Mouse (Mus musculus): ENCODE measurements around the gene Peli2. TPM values are rescaled to one million over a fixed set of nuclear protein-coding genes. Genes with fewer than 3 reads are reported as not detected.
"Not testable (repeated sequence)": the region's sequence is repeated elsewhere in the genome, so short reads cannot be mapped to it uniquely, and the experiment has no call there.

Gene Peli2
- polyA plus RNA-seq (2014; fragmentation: Nextera tagmentation; extraction: Ambion mirVana): 4.0 TPM in 2 replicates

DNA sequence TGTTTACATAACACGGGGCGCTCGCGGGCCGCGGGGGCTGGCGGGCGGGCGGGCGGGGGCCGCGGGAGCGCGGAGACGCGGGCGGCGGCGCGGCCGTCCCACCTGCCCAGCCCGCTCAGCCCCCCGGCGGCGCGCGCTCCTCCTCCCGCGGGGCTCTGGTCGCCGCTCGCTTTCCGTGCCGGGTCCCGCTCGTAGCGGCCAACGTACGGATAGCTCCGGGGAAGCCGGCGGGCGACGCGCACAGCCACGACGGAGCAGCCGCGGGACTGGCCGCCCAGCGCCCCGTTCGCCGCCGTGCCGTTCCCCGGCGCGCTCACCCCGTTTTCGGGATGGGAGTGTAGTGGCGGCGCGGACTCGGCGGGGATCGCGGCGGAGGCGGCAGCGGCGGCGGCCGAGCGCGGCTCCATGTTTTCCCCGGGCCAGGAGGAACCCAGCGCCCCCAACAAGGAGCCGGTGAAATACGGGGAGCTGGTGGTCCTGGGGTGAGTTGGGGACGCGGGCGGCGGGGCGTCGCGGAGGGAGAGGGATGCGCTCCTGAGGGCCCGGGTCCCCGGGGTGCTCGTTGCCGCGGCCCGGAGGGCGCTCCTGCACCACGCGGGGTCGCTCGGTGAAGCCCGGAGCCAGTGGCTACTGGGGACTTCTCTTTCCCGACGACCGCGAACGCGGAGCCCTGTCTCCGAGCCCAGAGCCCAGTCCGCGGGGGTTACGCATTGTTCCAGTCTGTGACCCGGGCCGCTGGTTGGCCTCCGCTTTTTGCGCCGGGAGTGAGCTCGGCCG is at the start of gene Peli2:
TSS of gene Peli2 (plus strand) at position 72 of the 777 bp plus-strand sequence.
- H3K9me3 ChIP-seq (replicated peaks; ENCODE audit: control insufficient read depth, low read length): no peaks in the 10 kb centered on the region
- H3K9ac ChIP-seq (ENCODE audit: low read depth, low read length): peak within 1 kb of the TSS; percentile 74
- H3K4me2 ChIP-seq: peak within 1 kb of the TSS; percentile 62
- H3K27me3 ChIP-seq (ENCODE audit: control insufficient read depth, insufficient read depth, low read length): peaks cover 8% of the 10 kb centered on the region; the same call in 1 of the 2 replicates
- H3K27ac ChIP-seq (ENCODE audit: low read depth, low read length): peak within 1 kb of the TSS; percentile 25
- 0 out of 2 replicates have a peak, but pooled peaks cover 3% of the 10 kb centered on the region for H3K4me1 ChIP-seq (ENCODE audit: control insufficient read depth, insufficient read depth, low read length)
- WGBS (ENCODE audit: insufficient replicate concordance): under 1% methylated on average over 96 of the region's 117 CpGs
- H3K36me3 ChIP-seq (ENCODE audit: control insufficient read depth, insufficient read depth, low read length): no peaks in the 10 kb centered on the region
- peak within 1 kb of the TSS; percentile 75 for H3K4me3 ChIP-seq (ENCODE audit: low read depth, low read length)
- ATAC-seq (replicated peaks; ENCODE audit: insufficient number of reproducible peaks, low FRiP score, low TSS enrichment): peak; percentile 74

DNA sequence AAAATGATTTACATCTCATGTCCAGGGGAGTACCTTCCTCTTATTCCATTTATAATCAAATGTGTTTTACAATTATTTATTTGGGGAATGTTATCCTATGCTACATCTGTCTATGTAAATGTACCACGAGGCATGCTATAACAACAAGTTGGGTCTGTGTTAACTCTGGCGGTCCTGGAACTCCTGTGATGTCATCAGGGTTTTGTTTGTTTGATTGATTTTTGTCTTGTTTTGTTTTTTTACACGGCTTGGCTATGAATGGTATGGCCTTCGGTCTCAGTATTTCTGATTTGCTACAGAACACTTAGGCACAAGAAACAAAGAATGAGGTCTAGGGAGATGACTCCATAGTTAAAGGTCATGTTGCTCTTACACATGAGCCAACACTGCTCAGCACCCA is 48.5 kb upstream of the Peli2 start:
- no peak for ATAC-seq (replicated peaks; ENCODE audit: insufficient number of reproducible peaks, low FRiP score, low TSS enrichment)
- H3K4me1 ChIP-seq (ENCODE audit: control insufficient read depth, insufficient read depth, low read length): peaks cover 3% of the 10 kb centered on the region; the same call in 1 of the 2 replicates
- H3K9me3 ChIP-seq (replicated peaks; ENCODE audit: control insufficient read depth, low read length): no peaks in the 10 kb centered on the region
- H3K4me3 ChIP-seq (ENCODE audit: low read depth, low read length): no peak overlapping the region
- no peaks in the 10 kb centered on the region for H3K36me3 ChIP-seq (ENCODE audit: control insufficient read depth, insufficient read depth, low read length)
- no peak overlapping the region for H3K9ac ChIP-seq (ENCODE audit: low read depth, low read length)
- no peak overlapping the region for H3K27ac ChIP-seq (ENCODE audit: low read depth, low read length)
- H3K4me2 ChIP-seq: no peak overlapping the region
- 80% methylated on average over 4 of the region's 4 CpGs for WGBS (ENCODE audit: insufficient replicate concordance)
- H3K27me3 ChIP-seq (ENCODE audit: control insufficient read depth, insufficient read depth, low read length): no peaks in the 10 kb centered on the region

DNA sequence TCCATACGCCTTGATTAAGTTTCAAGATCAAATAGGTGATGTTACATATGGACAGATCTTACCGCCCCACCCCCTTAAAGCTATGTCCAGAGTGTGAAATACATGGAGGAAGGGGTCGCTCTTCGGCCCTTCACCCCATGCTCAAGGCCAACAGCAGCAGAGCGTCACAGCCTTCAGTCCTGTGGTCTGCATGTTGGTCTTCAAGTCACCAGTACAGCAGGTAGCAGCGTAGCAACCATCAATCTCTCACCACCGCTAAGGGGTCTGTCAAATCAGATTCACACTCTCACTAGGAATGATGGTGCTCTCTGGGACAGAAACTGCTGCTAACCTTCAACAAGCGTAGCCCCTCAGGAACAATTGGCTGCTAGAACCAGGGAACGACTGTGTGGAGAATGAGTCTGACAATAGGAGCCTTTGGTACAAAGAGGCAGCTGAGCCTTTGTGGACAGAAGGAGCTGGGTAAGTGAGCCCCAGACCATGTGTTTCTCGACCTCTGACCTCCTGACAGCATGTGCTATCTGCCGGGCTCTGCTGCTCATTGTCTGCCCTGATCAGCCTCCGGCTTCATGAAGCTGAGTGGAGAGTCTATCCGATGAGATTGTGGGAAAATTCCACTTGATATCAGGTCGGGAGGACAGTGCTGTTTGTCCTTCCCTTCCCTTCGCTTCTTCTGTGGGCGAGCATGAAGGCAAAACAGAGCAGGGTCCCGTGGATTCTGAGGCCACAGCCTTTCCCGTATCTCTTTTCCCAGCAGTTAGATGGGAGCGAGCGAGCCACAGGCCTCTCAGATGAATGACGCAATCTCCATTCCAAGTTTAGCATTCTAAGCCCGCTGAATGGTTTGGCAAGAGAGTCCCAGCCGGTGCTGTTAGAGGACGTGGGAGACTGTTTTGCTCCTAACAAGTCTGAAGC is 47.1 kb upstream of the Peli2 start:
- peak; percentile 79 for ATAC-seq (replicated peaks; ENCODE audit: insufficient number of reproducible peaks, low FRiP score, low TSS enrichment)
- Histone ChIP-seq H3K36me3 (ENCODE audit: control insufficient read depth, insufficient read depth, low read length) (no peaks in the 10 kb centered on the region), H3K9ac (ENCODE audit: low read depth, low read length) (no peak overlapping the region; the same call in 1 of the 2 replicates), H3K4me3 (ENCODE audit: low read depth, low read length) (no peak overlapping the region), H3K27ac (ENCODE audit: low read depth, low read length) (peak overlapping the region; percentile 50), H3K9me3 (replicated peaks; ENCODE audit: control insufficient read depth, low read length) (no peaks in the 10 kb centered on the region), H3K27me3 (ENCODE audit: control insufficient read depth, insufficient read depth, low read length) (no peaks in the 10 kb centered on the region), H3K4me1 (ENCODE audit: control insufficient read depth, insufficient read depth, low read length) (peaks cover 3% of the 10 kb centered on the region; the same call in 1 of the 2 replicates), H3K4me2 (peak overlapping the region; percentile 47)
- WGBS (ENCODE audit: insufficient replicate concordance): 33% methylated on average over 24 of the region's 24 CpGs

DNA sequence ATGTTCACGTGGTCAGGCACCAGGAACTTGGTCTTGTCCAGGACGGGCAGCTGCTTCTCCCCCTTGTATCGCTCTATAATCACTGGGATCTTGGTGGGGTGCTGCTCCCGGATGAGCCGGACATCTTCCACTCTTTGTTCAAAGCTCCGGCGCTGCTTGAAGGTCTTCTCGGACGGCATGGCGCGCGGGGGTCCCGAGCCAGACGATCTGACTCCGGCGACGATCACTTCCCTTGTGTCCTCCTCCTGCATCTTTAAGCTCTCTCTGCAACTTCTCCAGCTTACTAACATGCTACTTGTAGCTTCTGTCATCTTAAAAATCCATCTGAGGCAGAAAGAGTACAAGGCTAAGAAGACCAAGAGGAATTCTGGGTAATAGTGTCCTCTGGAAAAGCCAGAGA is 41.0 kb upstream of the Peli2 start:
- not testable (repeated sequence) for H3K9ac ChIP-seq (ENCODE audit: low read depth, low read length); H3K4me3 ChIP-seq (ENCODE audit: low read depth, low read length); H3K27ac ChIP-seq (ENCODE audit: low read depth, low read length); H3K27me3 ChIP-seq (ENCODE audit: control insufficient read depth, insufficient read depth, low read length); H3K36me3 ChIP-seq (ENCODE audit: control insufficient read depth, insufficient read depth, low read length); ATAC-seq (replicated peaks; ENCODE audit: insufficient number of reproducible peaks, low FRiP score, low TSS enrichment); H3K4me1 ChIP-seq (ENCODE audit: control insufficient read depth, insufficient read depth, low read length); H3K4me2 ChIP-seq; H3K9me3 ChIP-seq (replicated peaks; ENCODE audit: control insufficient read depth, low read length)
- WGBS (ENCODE audit: insufficient replicate concordance): 91% methylated on average over 16 of the region's 17 CpGs

DNA sequence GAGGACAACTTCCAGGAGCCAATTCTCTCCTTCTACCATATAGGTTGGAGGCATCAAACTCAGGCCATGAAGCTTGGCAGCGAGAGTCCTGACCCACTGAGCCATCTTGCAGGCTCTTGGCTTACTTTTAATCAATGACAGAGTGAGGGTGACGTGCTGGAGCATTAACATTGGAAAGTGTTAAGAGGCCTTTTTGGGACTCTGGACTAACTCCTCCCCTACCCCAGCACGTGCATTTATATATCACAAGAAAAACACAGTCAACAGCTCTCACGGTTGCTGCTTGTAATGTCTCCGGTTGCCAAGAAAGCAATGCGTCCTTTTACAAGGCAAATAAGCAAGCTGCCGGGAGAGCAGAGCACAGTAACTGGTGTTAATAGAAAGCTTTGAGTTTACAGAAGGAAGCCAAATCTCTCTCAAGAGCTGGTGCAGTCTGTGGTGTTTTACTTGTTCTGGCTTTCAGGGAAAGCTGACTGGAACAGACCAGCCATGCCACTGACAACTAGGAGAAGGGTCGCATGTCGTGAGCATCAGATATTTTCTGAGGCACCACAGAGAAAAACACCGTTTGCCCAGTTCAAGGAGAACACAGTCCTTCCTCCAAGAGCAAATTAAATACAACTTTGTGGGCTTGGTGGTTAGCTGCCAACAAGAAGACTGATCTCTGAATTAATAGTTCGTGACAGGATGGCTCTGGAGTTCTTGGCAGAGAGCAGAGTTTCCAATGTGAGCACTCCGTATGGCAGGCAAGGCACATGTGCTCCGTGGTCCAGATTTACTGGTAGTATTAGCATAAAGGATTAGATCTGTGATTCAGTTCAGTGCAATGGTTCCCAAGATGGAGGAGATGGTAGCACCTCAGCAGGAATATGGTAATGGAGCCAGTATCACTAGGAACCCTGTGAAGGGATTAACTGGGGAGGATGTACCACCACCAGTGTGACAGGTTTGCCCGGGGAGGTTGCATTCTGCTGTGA is 36.5 kb upstream of the Peli2 start:
- WGBS (ENCODE audit: insufficient replicate concordance): 20% methylated on average over 14 of the region's 14 CpGs
- Histone ChIP-seq H3K4me1 (ENCODE audit: control insufficient read depth, insufficient read depth, low read length) (no peaks in the 10 kb centered on the region), H3K4me2 (peak overlapping the region; percentile 31), H3K9ac (ENCODE audit: low read depth, low read length) (no peak overlapping the region), H3K36me3 (ENCODE audit: control insufficient read depth, insufficient read depth, low read length) (no peaks in the 10 kb centered on the region), H3K27me3 (ENCODE audit: control insufficient read depth, insufficient read depth, low read length) (no peaks in the 10 kb centered on the region; the same call in 1 of the 2 replicates), H3K27ac (ENCODE audit: low read depth, low read length) (no peak overlapping the region), H3K4me3 (ENCODE audit: low read depth, low read length) (no peak overlapping the region), H3K9me3 (replicated peaks; ENCODE audit: control insufficient read depth, low read length) (no peaks in the 10 kb centered on the region)
- ATAC-seq (replicated peaks; ENCODE audit: insufficient number of reproducible peaks, low FRiP score, low TSS enrichment): no peak

DNA sequence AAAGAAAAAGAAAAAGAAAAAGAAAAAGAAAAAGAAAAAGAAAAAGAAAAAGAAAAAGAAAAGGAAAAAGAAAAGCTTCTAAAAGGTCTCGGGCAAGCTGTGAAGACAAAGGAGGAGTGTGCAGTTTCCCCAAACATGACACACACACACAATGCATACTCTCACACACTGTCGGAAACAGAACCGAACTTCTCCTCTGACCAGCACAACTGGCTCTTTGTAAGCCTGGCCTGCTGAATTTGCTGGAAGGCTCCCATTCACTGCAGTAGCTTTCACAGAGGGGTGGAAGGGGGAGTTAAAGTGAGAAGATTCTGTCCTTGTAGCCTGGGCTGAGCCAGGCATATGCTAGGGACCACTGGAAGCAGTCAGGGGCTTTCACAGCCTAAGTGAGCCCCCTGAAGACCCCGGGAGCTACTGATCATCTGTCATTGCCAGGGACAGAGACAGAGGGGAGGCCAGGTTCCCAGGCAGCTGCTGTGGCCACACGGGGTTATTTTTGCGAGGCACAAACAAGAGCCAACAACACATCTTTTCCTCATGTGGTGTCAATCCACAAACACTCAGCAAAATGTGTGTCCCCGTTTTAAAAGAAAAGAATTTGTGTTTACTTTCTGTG is 33.8 kb upstream of the Peli2 start:
- H3K9ac ChIP-seq (ENCODE audit: low read depth, low read length): no peak overlapping the region
- H3K4me3 ChIP-seq (ENCODE audit: low read depth, low read length): no peak overlapping the region
- ATAC-seq (replicated peaks; ENCODE audit: insufficient number of reproducible peaks, low FRiP score, low TSS enrichment): no peak
- no peak overlapping the region for H3K27ac ChIP-seq (ENCODE audit: low read depth, low read length)
- no peaks in the 10 kb centered on the region for H3K4me1 ChIP-seq (ENCODE audit: control insufficient read depth, insufficient read depth, low read length)
- no peaks in the 10 kb centered on the region for H3K36me3 ChIP-seq (ENCODE audit: control insufficient read depth, insufficient read depth, low read length)
- H3K27me3 ChIP-seq (ENCODE audit: control insufficient read depth, insufficient read depth, low read length): no peaks in the 10 kb centered on the region
- no peak overlapping the region for H3K4me2 ChIP-seq
- WGBS (ENCODE audit: insufficient replicate concordance): 46% methylated on average over 7 of the region's 7 CpGs
- no peaks in the 10 kb centered on the region for H3K9me3 ChIP-seq (replicated peaks; ENCODE audit: control insufficient read depth, low read length)

DNA sequence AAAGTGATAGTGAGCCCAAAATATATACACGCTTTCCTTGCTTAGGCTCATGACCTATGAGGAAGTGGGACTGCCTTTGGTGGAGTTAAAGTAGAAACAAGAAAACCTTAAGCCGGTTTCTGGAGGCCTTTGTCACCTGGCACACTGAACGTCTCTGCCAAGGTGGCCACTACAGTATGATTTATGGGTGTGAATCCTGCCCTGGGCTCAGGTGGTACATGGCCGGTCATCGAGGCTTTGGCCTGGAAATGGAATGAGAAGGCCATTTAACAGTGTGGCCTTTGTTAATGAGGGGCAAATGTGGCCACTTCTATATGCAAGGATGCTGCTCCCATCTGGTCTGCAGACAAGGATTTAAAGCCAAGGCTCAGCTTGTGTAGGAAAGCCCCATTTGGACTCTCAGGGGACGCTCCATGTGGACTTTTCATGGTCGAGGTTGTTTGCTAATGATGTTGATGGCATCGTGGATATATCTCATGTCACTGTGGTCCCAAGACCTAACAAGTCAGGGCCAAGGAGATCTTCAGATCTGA is 33.3 kb upstream of the Peli2 start:
- no peak overlapping the region for H3K27ac ChIP-seq (ENCODE audit: low read depth, low read length)
- H3K4me2 ChIP-seq: no peak overlapping the region
- ATAC-seq (replicated peaks; ENCODE audit: insufficient number of reproducible peaks, low FRiP score, low TSS enrichment): no peak
- H3K4me3 ChIP-seq (ENCODE audit: low read depth, low read length): no peak overlapping the region
- no peaks in the 10 kb centered on the region for H3K4me1 ChIP-seq (ENCODE audit: control insufficient read depth, insufficient read depth, low read length)
- no peak overlapping the region for H3K9ac ChIP-seq (ENCODE audit: low read depth, low read length)
- no peaks in the 10 kb centered on the region for H3K36me3 ChIP-seq (ENCODE audit: control insufficient read depth, insufficient read depth, low read length)
- H3K9me3 ChIP-seq (replicated peaks; ENCODE audit: control insufficient read depth, low read length): no peaks in the 10 kb centered on the region
- no peaks in the 10 kb centered on the region for H3K27me3 ChIP-seq (ENCODE audit: control insufficient read depth, insufficient read depth, low read length)
- 65% methylated on average over 8 of the region's 8 CpGs for WGBS (ENCODE audit: insufficient replicate concordance)
